Mouse (Mus musculus): ENCODE measurements around the gene Stk39. TPM values are rescaled to one million over a fixed set of nuclear protein-coding genes. Genes with fewer than 3 reads are reported as not detected.

Stk39 gene
- polyA plus RNA-seq, 1 experiment from 2014 or later, result 11.8 TPM

GRCm38 (mm10) chr2:68229872-68230271 is 242.2 kb downstream of the Stk39 start:
- no peak for DNase-seq (ENCODE audit: low spot score)
- Histone ChIP-seq H3K9me3 (ENCODE audit: low read length) (no peaks in the 10 kb centered on the region), H3K4me2 (replicated peaks; ENCODE audit: low read depth, low read length) (no peak overlapping the region), H3K4me1 (ENCODE audit: insufficient read depth, low read depth, low read length) (no peaks in the 10 kb centered on the region), H3K27me3 (replicated peaks; ENCODE audit: insufficient read depth, low read length) (no peaks in the 10 kb centered on the region), H3K4me3 (ENCODE audit: low read depth, low read length) (no peak overlapping the region), H3K27ac (ENCODE audit: low read length) (no peak overlapping the region), H3K36me3 (ENCODE audit: insufficient read depth, low read length) (no peaks in the 10 kb centered on the region), H3K9ac (replicated peaks; ENCODE audit: low read depth) (no peak overlapping the region)
- WGBS, result 44% methylated on average over 2 of the region's 2 CpGs
- TF ChIP-seq EP300 (IDR thresholded peaks at IDR 0.05) (no peak), CTCF (IDR thresholded peaks at IDR 0.05) (no peak)
- ATAC-seq, result no peak

GRCm38 (mm10) chr2:68229081-68229480 is 243.0 kb downstream of the Stk39 start:
- ATAC-seq (no peak), DNase-seq (ENCODE audit: low spot score) (no peak)
- Histone ChIP-seq H3K27ac (ENCODE audit: low read length) (no peak overlapping the region), H3K27me3 (replicated peaks; ENCODE audit: insufficient read depth, low read length) (no peaks in the 10 kb centered on the region), H3K4me2 (replicated peaks; ENCODE audit: low read depth, low read length) (no peak overlapping the region), H3K9me3 (ENCODE audit: low read length) (no peaks in the 10 kb centered on the region), H3K4me3 (ENCODE audit: low read depth, low read length) (no peak overlapping the region), H3K4me1 (ENCODE audit: insufficient read depth, low read depth, low read length) (no peaks in the 10 kb centered on the region), H3K9ac (replicated peaks; ENCODE audit: low read depth) (no peak overlapping the region), H3K36me3 (ENCODE audit: insufficient read depth, low read length) (no peaks in the 10 kb centered on the region)
- TF ChIP-seq CTCF (IDR thresholded peaks at IDR 0.05) (no peak), EP300 (IDR thresholded peaks at IDR 0.05) (no peak)
- 56% methylated on average over 2 of the region's 2 CpGs for WGBS

- TF ChIP-seq EP300 (IDR thresholded peaks at IDR 0.05) (no peak), CTCF (IDR thresholded peaks at IDR 0.05) (no peak)
- Histone ChIP-seq H3K4me2 (replicated peaks; ENCODE audit: low read depth, low read length) (no peak overlapping the region), H3K36me3 (ENCODE audit: insufficient read depth, low read length) (no peaks in the 10 kb centered on the region), H3K9me3 (ENCODE audit: low read length) (no peaks in the 10 kb centered on the region), H3K27me3 (replicated peaks; ENCODE audit: insufficient read depth, low read length) (no peaks in the 10 kb centered on the region), H3K4me1 (ENCODE audit: insufficient read depth, low read depth, low read length) (no peaks in the 10 kb centered on the region), H3K4me3 (ENCODE audit: low read depth, low read length) (no peak overlapping the region), H3K27ac (ENCODE audit: low read length) (no peak overlapping the region), H3K9ac (replicated peaks; ENCODE audit: low read depth) (no peak overlapping the region)
- WGBS, result 55% methylated on average over 5 of the region's 5 CpGs
- DNase-seq (ENCODE audit: low spot score) (no peak), ATAC-seq (no peak)
Measured at GRCm38 (mm10) chr2:68222227-68222873, 249.7 kb downstream of the Stk39 start.

GRCm38 (mm10) chr2:68221226-68221625 is 250.8 kb downstream of the Stk39 start:
- peak; percentile 31 for DNase-seq (ENCODE audit: low spot score)
- H3K4me3 ChIP-seq (ENCODE audit: low read depth, low read length), result no peak overlapping the region
- H3K27me3 ChIP-seq (replicated peaks; ENCODE audit: insufficient read depth, low read length), result no peaks in the 10 kb centered on the region
- no peak for TF ChIP-seq EP300 (IDR thresholded peaks at IDR 0.05)
- TF ChIP-seq CTCF (IDR thresholded peaks at IDR 0.05), result peak; percentile 55
- WGBS, result 54% methylated on average over 4 of the region's 4 CpGs
- peak; percentile 19; the same call in 1 of the 2 replicates for ATAC-seq
- no peaks in the 10 kb centered on the region for H3K36me3 ChIP-seq (ENCODE audit: insufficient read depth, low read length)
- no peak overlapping the region for H3K27ac ChIP-seq (ENCODE audit: low read length)
- H3K4me2 ChIP-seq (replicated peaks; ENCODE audit: low read depth, low read length), result no peak overlapping the region
- H3K9me3 ChIP-seq (ENCODE audit: low read length), result no peaks in the 10 kb centered on the region
- no peak overlapping the region for H3K9ac ChIP-seq (replicated peaks; ENCODE audit: low read depth)
- no peaks in the 10 kb centered on the region for H3K4me1 ChIP-seq (ENCODE audit: insufficient read depth, low read depth, low read length)

- no peak for DNase-seq (ENCODE audit: low spot score)
- Histone ChIP-seq H3K4me2 (replicated peaks; ENCODE audit: low read depth, low read length) (no peak overlapping the region), H3K27ac (ENCODE audit: low read length) (no peak overlapping the region), H3K4me3 (ENCODE audit: low read depth, low read length) (no peak overlapping the region), H3K4me1 (ENCODE audit: insufficient read depth, low read depth, low read length) (no peaks in the 10 kb centered on the region), H3K9me3 (ENCODE audit: low read length) (no peaks in the 10 kb centered on the region), H3K27me3 (replicated peaks; ENCODE audit: insufficient read depth, low read length) (no peaks in the 10 kb centered on the region), H3K36me3 (ENCODE audit: insufficient read depth, low read length) (no peaks in the 10 kb centered on the region), H3K9ac (replicated peaks; ENCODE audit: low read depth) (no peak overlapping the region)
- 78% methylated on average over 4 of the region's 4 CpGs for WGBS
- TF ChIP-seq EP300 (IDR thresholded peaks at IDR 0.05) (no peak), CTCF (IDR thresholded peaks at IDR 0.05) (no peak)
- no peak for ATAC-seq
Measured at GRCm38 (mm10) chr2:68219823-68220222, 252.2 kb downstream of the Stk39 start.

GRCm38 (mm10) chr2:68215176-68215575 is 256.9 kb downstream of the Stk39 start:
- Histone ChIP-seq H3K4me1 (ENCODE audit: insufficient read depth, low read depth, low read length) (no peaks in the 10 kb centered on the region), H3K4me3 (ENCODE audit: low read depth, low read length) (no peak overlapping the region), H3K27ac (ENCODE audit: low read length) (no peak overlapping the region), H3K27me3 (replicated peaks; ENCODE audit: insufficient read depth, low read length) (no peaks in the 10 kb centered on the region), H3K4me2 (replicated peaks; ENCODE audit: low read depth, low read length) (no peak overlapping the region), H3K9ac (replicated peaks; ENCODE audit: low read depth) (no peak overlapping the region), H3K36me3 (ENCODE audit: insufficient read depth, low read length) (no peaks in the 10 kb centered on the region), H3K9me3 (ENCODE audit: low read length) (no peaks in the 10 kb centered on the region)
- no peak for TF ChIP-seq EP300 (IDR thresholded peaks at IDR 0.05)
- TF ChIP-seq CTCF (IDR thresholded peaks at IDR 0.05), result no peak
- DNase-seq (ENCODE audit: low spot score), result no peak
- ATAC-seq, result no peak
- 72% methylated on average over 11 of the region's 11 CpGs for WGBS

- no peak for DNase-seq (ENCODE audit: low spot score)
- no peak for ATAC-seq
- H3K4me2 ChIP-seq (replicated peaks; ENCODE audit: low read depth, low read length), result no peak overlapping the region
- H3K4me3 ChIP-seq (ENCODE audit: low read depth, low read length), result no peak overlapping the region
- H3K27me3 ChIP-seq (replicated peaks; ENCODE audit: insufficient read depth, low read length), result no peaks in the 10 kb centered on the region
- no peaks in the 10 kb centered on the region for H3K9me3 ChIP-seq (ENCODE audit: low read length)
- no peak overlapping the region for H3K27ac ChIP-seq (ENCODE audit: low read length)
- no peaks in the 10 kb centered on the region for H3K4me1 ChIP-seq (ENCODE audit: insufficient read depth, low read depth, low read length)
- no peak overlapping the region for H3K9ac ChIP-seq (replicated peaks; ENCODE audit: low read depth)
- WGBS, result 83% methylated on average over 6 of the region's 6 CpGs
- no peaks in the 10 kb centered on the region for H3K36me3 ChIP-seq (ENCODE audit: insufficient read depth, low read length)
- TF ChIP-seq EP300 (IDR thresholded peaks at IDR 0.05) (no peak), CTCF (IDR thresholded peaks at IDR 0.05) (no peak)
Measured at GRCm38 (mm10) chr2:68214400-68214799, 257.7 kb downstream of the Stk39 start.

Measured in lung, postnatal 0 days (tissue).